Mouse (Mus musculus): ENCODE results near the gene Rtp2.

DNA sequence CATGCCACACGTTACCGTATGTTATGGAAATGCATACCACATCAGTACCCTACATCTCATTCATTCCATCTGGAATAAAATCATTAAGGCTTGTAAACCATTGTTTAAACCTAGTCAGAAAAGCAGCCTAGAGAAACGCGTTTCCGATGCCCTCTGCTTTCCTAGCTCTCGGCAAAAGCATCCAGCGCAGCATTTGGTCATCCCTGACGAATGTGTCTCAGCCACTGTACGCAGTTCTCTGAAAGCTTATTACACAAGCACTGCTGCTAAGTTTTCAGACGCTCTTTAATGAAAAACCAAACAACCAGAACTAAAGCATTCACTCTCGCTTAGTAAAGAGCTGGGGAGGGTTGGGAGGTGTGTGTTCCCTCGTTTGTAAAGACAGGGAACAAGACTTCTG, 47.1 kb downstream of the Rtp2 start:
- TF ChIP-seq GATA1 (IDR thresholded peaks at IDR 0.05; ENCODE audit: borderline replicate concordance, low read length) (no peak), CTCF (IDR thresholded peaks at IDR 0.05; ENCODE audit: low read depth, low read length) (no peak)

Measured in G1E (cell line).